Mouse (Mus musculus): Measurements from ENCODE around the gene Itih5.

DNA sequence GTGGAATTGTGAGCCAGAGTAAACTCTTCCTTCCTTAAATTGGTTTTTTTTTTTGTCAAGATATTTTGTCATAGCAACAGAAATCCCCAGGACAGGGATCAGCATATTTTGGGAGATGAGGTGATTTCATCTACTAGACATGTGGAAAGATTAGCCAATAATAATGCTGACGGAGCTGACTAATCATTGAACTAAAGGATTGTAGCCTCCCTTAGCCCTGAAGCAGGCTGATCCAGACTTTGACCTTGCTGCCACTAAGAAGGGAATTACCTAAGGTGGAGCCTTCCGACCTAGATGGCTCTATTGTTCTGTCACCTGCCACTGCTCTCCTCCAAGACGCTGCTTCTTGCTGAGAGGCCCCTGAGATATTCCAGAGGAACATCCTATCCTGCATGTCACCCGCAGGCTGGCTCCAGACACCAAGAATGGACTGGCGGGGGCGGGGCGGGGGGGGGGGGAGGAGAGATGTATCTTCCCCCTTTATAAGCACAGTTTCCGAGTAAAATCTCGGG lies 119.3 kb downstream of the Itih5 start:
- no peak for TF ChIP-seq CTCF (IDR thresholded peaks at IDR 0.05)
- TF ChIP-seq EP300 (IDR thresholded peaks at IDR 0.05) = no peak
